Mouse (Mus musculus): Measurements from ENCODE around the gene Myo7a. TPM values are rescaled to one million over a fixed set of nuclear protein-coding genes. Genes with fewer than 3 reads are reported as not detected.

Myo7a gene
- 15.1 and 15.8 TPM in 2 replicates for polyA plus RNA-seq (2016; fragmentation: Nextera tagmentation; extraction: Ambion mirVana)

DNA sequence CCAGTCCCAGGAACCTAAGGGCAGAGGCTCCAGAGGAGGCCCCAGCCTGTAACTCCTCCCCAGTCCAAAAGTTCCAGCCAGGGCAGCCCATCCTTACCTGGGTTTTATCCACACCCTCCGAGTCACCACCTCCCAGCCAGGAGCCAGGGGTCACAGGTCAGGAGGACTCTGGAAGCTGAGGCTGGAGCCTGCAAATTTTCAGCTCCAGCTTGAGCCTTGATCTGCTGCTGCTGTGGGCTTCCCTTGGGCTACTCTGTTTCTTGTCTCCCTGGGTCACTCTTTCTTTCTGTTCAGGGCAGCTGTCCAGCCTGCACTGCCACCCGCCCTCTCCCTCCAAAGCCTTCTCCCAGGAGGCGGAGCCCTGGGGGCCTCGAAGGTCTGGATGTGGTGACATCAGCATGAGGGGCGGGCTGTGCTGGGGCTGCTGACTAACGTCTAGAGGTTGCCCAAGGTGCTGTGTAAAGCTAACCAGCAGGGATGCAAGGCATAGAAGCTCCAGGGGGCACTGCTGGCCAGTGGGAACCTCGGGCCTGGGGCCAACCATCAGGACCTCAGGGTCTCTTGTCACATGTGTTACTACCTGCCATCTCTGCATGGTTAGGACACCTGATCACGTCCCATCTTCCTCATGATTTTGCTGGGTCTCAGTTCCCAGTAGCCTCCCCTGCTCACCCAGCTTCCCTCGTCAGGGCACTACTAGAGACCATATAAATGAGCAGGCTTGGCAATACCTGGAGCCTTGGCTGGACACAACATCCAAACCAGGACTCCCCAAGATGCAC lies at the start of gene Myo7a:
Gene Myo7a, minus strand, starts transcription at position 346 of the 782 bp plus-strand sequence.
- no peak within 1 kb of the TSS for H3K27ac ChIP-seq
- 33% methylated on average over 9 of the region's 9 CpGs for WGBS
- peak within 1 kb of the TSS; percentile 54 for H3K4me2 ChIP-seq (replicated peaks)
- H3K27me3 ChIP-seq (replicated peaks) = no peaks in the 10 kb centered on the region
- ATAC-seq (ENCODE audit: low FRiP score, low read depth) = 0 out of 2 replicates have a peak, but pooled peaks have one; percentile 14
- H3K36me3 ChIP-seq = no peaks in the 10 kb centered on the region
- no peak within 1 kb of the TSS for H3K9ac ChIP-seq
- no peaks in the 10 kb centered on the region; the same call in 1 of the 2 replicates for H3K4me1 ChIP-seq
- no peaks in the 10 kb centered on the region for H3K9me3 ChIP-seq
- H3K4me3 ChIP-seq = peak within 1 kb of the TSS; percentile 19; the same call in 1 of the 2 replicates

GRCm38 (mm10) chr7:98164999-98165528 lies 45.7 kb upstream of the Myo7a start:
- Histone ChIP-seq H3K4me1 (peaks cover 24% of the 10 kb centered on the region), H3K27me3 (replicated peaks) (no peaks in the 10 kb centered on the region), H3K9me3 (no peaks in the 10 kb centered on the region), H3K4me2 (replicated peaks) (peak overlapping the region; percentile 25; the same call in 1 of the 2 replicates), H3K27ac (peak overlapping the region; percentile 37; the same call in 1 of the 2 replicates), H3K9ac (peak overlapping the region; percentile 48; the same call in 1 of the 2 replicates), H3K4me3 (no peak overlapping the region), H3K36me3 (peaks cover 6% of the 10 kb centered on the region; the same call in 1 of the 2 replicates)
- ATAC-seq (ENCODE audit: low FRiP score, low read depth) = peak; percentile 42; the same call in 1 of the 2 replicates
- WGBS = 48% methylated on average over 10 of the region's 10 CpGs

DNA sequence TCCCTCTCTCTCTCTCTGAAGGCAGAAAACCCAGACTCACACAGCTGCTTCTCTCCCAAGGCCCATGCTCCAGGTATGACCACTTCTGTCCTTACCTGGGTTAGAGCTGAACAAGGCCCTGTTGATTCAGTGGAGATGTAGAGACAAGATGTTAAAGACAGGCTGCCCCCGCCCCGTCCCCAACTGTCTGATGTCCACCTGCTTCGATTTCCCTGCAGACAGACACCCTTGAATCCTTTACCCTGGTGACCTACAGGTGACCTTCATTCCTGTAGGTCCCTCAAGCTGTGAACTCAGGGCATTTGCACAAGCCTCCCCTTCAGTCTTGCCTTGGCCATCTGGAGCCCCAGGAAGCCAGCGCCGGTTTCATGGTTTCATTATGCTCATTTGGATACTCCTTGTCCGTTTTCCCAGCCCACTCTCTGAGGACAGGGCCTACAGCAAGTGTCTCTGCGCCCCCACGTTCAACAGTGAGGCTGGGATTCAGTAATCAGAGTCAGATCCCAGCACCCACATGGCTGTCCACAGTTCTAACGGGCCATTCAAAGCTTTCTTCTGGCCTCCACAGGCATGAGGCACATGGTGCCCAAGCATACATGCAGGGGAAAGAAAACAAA lies 45.2 kb upstream of the Myo7a start:
- no peak overlapping the region for H3K27ac ChIP-seq
- WGBS = 75% methylated on average over 9 of the region's 9 CpGs

DNA sequence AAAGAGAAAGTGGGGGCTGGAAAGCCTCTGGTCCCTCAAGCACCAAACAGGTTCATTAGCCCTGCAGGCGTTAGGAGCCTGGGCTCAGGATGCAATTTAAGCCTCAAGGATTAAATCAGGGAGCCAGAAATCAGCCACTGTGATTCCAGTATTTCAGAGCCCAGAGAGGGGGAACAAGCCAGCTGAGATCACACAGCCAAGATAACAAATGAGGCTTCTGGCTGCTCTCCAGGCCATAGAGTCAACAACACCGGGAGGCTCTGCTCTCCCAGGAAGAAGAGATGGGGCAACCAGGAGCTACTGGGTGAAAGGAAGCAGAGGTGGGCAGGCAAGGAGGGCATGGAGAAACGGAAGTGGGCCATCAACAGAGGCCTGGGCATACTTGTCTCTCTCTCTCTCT lies 44.4 kb upstream of the Myo7a start:
- Histone ChIP-seq H3K4me1 (peaks cover 27% of the 10 kb centered on the region), H3K9ac (no peak overlapping the region), H3K4me2 (replicated peaks) (no peak overlapping the region), H3K27me3 (replicated peaks) (no peaks in the 10 kb centered on the region), H3K9me3 (no peaks in the 10 kb centered on the region), H3K4me3 (no peak overlapping the region), H3K27ac (no peak overlapping the region), H3K36me3 (peaks cover 6% of the 10 kb centered on the region; the same call in 1 of the 2 replicates)
- 63% methylated on average over 3 of the region's 3 CpGs for WGBS
- no peak for ATAC-seq (ENCODE audit: low FRiP score, low read depth)

More for the DNA sequence above, 45.2 kb upstream of the Myo7a start:
- Histone ChIP-seq H3K4me2 (replicated peaks) (peak overlapping the region; percentile 25; the same call in 1 of the 2 replicates), H3K36me3 (peaks cover 6% of the 10 kb centered on the region; the same call in 1 of the 2 replicates), H3K9ac (no peak overlapping the region), H3K4me1 (peaks cover 27% of the 10 kb centered on the region), H3K27me3 (replicated peaks) (no peaks in the 10 kb centered on the region), H3K4me3 (no peak overlapping the region), H3K9me3 (no peaks in the 10 kb centered on the region)
- no peak for ATAC-seq (ENCODE audit: low FRiP score, low read depth)

DNA sequence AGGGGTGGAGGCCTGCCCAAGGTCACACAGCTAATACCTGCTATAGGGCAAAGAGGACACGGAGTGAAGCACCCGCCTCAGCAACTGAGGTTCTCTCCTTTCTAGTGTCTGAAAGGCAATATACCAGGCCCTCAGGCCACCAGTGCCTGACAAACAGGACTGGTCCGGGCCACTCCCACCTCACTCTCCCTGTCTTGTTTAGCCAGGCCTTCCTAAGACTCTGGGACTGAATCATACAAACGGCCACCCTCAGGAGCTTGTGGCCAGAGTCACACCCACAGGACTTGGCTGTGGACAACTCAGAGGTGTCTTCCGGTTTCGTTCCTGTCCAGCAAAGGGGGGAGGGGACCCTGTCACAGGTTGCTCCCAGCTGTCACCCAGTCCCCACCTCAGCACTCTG lies 42.9 kb upstream of the Myo7a start:
- Histone ChIP-seq H3K9ac (no peak overlapping the region), H3K27me3 (replicated peaks) (no peaks in the 10 kb centered on the region), H3K36me3 (peaks cover 6% of the 10 kb centered on the region; the same call in 1 of the 2 replicates), H3K4me2 (replicated peaks) (no peak overlapping the region), H3K27ac (no peak overlapping the region), H3K9me3 (no peaks in the 10 kb centered on the region), H3K4me1 (peaks cover 34% of the 10 kb centered on the region), H3K4me3 (no peak overlapping the region)
- 77% methylated on average over 6 of the region's 6 CpGs for WGBS
- no peak for ATAC-seq (ENCODE audit: low FRiP score, low read depth)

- Histone ChIP-seq H3K9me3 (no peaks in the 10 kb centered on the region), H3K27me3 (replicated peaks) (no peaks in the 10 kb centered on the region), H3K4me1 (peaks cover 38% of the 10 kb centered on the region), H3K4me2 (replicated peaks) (no peak overlapping the region), H3K4me3 (no peak overlapping the region), H3K27ac (no peak overlapping the region), H3K9ac (no peak overlapping the region), H3K36me3 (peaks cover 6% of the 10 kb centered on the region; the same call in 1 of the 2 replicates)
- no peak for ATAC-seq (ENCODE audit: low FRiP score, low read depth)
- WGBS = 55% methylated on average over 8 of the region's 8 CpGs
Observed at GRCm38 (mm10) chr7:98160041-98160740, 40.9 kb upstream of the Myo7a start.

DNA sequence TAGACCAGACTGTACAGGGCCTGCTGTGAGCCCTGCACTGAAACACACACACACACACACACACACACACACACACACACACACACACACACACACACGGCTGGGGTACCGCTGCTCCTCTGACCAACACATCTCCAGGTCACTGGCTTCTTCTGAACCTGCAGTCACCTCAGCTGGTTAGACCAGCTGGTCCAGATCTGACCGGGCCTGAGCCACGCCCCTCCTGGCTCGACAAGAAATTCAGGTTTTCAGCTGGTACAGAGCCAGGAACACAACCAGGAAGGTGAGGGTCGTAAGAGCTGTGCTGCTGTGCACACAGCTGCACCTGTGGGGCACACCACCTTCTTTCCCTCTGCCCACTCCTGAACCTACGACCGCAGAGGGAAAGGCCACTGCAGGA lies 39.2 kb upstream of the Myo7a start:
- no peaks in the 10 kb centered on the region for H3K27me3 ChIP-seq (replicated peaks)
- no peaks in the 10 kb centered on the region for H3K9me3 ChIP-seq
- 65% methylated on average over 8 of the region's 8 CpGs for WGBS
- H3K27ac ChIP-seq = no peak overlapping the region
- ATAC-seq (ENCODE audit: low FRiP score, low read depth) = no peak
- no peak overlapping the region for H3K4me3 ChIP-seq
- H3K4me2 ChIP-seq (replicated peaks) = no peak overlapping the region
- no peak overlapping the region for H3K9ac ChIP-seq
- H3K36me3 ChIP-seq = peaks cover 6% of the 10 kb centered on the region; the same call in 1 of the 2 replicates
- peaks cover 28% of the 10 kb centered on the region for H3K4me1 ChIP-seq

GRCm38 (mm10) chr7:98157636-98158332 lies 38.5 kb upstream of the Myo7a start:
- Histone ChIP-seq H3K27ac (no peak overlapping the region), H3K4me3 (no peak overlapping the region), H3K36me3 (peaks cover 6% of the 10 kb centered on the region; the same call in 1 of the 2 replicates), H3K9me3 (no peaks in the 10 kb centered on the region), H3K9ac (no peak overlapping the region), H3K27me3 (replicated peaks) (no peaks in the 10 kb centered on the region), H3K4me2 (replicated peaks) (no peak overlapping the region), H3K4me1 (peaks cover 28% of the 10 kb centered on the region)
- WGBS = 51% methylated on average over 5 of the region's 5 CpGs
- no peak for ATAC-seq (ENCODE audit: low FRiP score, low read depth)

DNA sequence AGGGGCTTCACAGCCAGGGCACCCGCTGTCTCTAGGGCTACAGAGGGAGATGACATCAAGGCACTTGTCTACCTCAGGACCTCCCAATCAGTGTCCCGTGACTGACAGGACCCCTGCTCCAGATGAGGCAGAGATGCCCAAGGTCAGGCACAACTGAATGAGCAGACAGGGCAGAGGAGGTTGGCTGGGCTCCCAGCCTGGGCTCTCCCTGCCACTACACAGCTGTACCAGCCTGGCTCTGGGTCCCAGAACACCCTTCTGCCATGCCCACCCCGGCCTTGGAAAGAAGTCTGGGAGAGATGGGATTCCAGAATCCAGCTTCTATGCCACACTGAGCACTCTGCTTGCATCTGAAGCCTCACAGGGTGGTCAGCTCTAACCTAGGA lies 36.9 kb upstream of the Myo7a start:
- Histone ChIP-seq H3K9me3 (no peaks in the 10 kb centered on the region), H3K27ac (no peak overlapping the region), H3K4me2 (replicated peaks) (no peak overlapping the region), H3K9ac (no peak overlapping the region), H3K36me3 (peaks cover 4% of the 10 kb centered on the region; the same call in 1 of the 2 replicates), H3K4me3 (no peak overlapping the region), H3K27me3 (replicated peaks) (no peaks in the 10 kb centered on the region), H3K4me1 (peaks cover 40% of the 10 kb centered on the region)
- no peak for ATAC-seq (ENCODE audit: low FRiP score, low read depth)
- WGBS = 63% methylated on average over 3 of the region's 3 CpGs

DNA sequence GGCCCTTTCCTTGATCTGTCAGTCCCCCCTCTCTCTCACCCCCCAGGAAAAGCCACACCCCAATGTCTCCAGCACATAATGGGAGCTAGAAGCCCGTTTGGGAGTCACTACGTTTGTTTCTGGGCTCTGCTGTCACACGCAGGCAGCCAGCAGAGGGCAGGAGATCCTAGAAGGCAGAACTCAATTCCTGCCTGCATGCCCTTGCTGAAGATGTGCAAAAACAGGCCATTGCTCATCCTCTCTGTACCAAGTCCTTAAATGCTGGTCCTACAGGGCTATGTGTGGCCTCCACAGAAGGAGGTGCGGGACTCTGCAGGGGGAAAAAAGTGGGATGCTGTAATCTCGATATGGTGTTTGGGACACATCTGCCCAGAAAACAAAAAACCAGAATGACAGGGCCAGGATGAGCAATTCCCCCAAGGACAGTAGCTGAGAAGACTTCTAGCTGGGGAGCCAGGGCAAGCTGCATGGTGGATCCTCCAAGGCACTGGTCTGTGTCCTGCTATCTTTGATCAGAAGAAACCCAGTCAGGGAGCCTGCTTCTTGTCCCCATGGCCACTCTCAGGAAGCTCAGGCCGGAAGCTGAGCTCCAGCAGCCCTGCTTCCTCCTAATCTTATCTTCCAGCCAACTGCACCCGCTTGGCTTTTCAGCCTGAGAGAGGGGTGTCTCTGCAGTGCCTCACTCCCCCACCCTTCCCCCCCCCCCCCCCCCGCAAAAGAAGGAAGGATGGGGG lies 36.4 kb upstream of the Myo7a start:
- Histone ChIP-seq H3K4me2 (replicated peaks) (no peak overlapping the region), H3K9ac (no peak overlapping the region), H3K4me1 (peaks cover 38% of the 10 kb centered on the region), H3K27me3 (replicated peaks) (no peaks in the 10 kb centered on the region), H3K36me3 (no peaks in the 10 kb centered on the region; the same call in 1 of the 2 replicates), H3K27ac (no peak overlapping the region), H3K4me3 (no peak overlapping the region), H3K9me3 (no peaks in the 10 kb centered on the region)
- ATAC-seq (ENCODE audit: low FRiP score, low read depth) = peak; percentile 31; the same call in 1 of the 2 replicates
- 27% methylated on average over 7 of the region's 8 CpGs for WGBS

- peaks cover 38% of the 10 kb centered on the region for H3K4me1 ChIP-seq
Observed at GRCm38 (mm10) chr7:98153892-98154291, 34.6 kb upstream of the Myo7a start.

More at GRCm38 (mm10) chr7:98153892-98154291, 34.6 kb upstream of the Myo7a start:
- Histone ChIP-seq H3K27me3 (replicated peaks) (no peaks in the 10 kb centered on the region), H3K36me3 (no peaks in the 10 kb centered on the region), H3K27ac (no peak overlapping the region), H3K4me3 (no peak overlapping the region), H3K9me3 (no peaks in the 10 kb centered on the region), H3K4me2 (replicated peaks) (no peak overlapping the region), H3K9ac (no peak overlapping the region)
- ATAC-seq (ENCODE audit: low FRiP score, low read depth) = no peak
- 79% methylated on average over 5 of the region's 5 CpGs for WGBS

All from neural tube, embryonic 12.5 days (tissue).